Mouse (Mus musculus): ENCODE measurements at regions not wholly inside any gene's neighbourhood (a gene's known extent, or its start where the extent isn't known, plus 50 kb on each side); places are given as distances from the start of the nearest gene placed in this dataset.

GRCm38 (mm10) chr3:53325080-53325479 lies 138.1 kb downstream of the Nhlrc3 start:
- TF ChIP-seq CTCF (conservative IDR thresholded peaks at IDR 0.05; ENCODE audit: low read length): no peak
- no peak for TF ChIP-seq NANOG (IDR thresholded peaks at IDR 0.05; ENCODE audit: borderline replicate concordance, low read length)
- TF ChIP-seq POU5F1 (IDR thresholded peaks at IDR 0.05; ENCODE audit: borderline replicate concordance, low read length): no peak

Measured in E14TG2a.4 (cell line).